Mouse (Mus musculus) splenic B cell, adult 2 months (primary cell): ENCODE results near the gene Slc25a23.
"Not testable (repeated sequence)": the region's sequence is repeated elsewhere in the genome, so short reads cannot be mapped to it uniquely, and the experiment has no call there.

ENCODE experiments used
- DNase-seq: peaks from one replicate; pipeline ENCODE4 v3.0.0-alpha.2; 2011; ENCODE audit warnings: low read depth, low spot score
- H3K27me3 ChIP-seq: 2 replicates; pipeline ENCODE4 v1.6.1; 2012; ENCODE audit warnings: mild to moderate bottlenecking, low read length, moderate library complexity, mixed read lengths; ENCODE audit not compliant: control insufficient read depth, poor library complexity, insufficient read depth, severe bottlenecking
- H3K36me3 ChIP-seq: 2 replicates; pipeline ENCODE4 v1.6.1; 2012; ENCODE audit warnings: mild to moderate bottlenecking, low read length, moderate library complexity, mixed read lengths; ENCODE audit not compliant: control insufficient read depth, poor library complexity, insufficient read depth, severe bottlenecking

Gene Slc25a23

DNA sequence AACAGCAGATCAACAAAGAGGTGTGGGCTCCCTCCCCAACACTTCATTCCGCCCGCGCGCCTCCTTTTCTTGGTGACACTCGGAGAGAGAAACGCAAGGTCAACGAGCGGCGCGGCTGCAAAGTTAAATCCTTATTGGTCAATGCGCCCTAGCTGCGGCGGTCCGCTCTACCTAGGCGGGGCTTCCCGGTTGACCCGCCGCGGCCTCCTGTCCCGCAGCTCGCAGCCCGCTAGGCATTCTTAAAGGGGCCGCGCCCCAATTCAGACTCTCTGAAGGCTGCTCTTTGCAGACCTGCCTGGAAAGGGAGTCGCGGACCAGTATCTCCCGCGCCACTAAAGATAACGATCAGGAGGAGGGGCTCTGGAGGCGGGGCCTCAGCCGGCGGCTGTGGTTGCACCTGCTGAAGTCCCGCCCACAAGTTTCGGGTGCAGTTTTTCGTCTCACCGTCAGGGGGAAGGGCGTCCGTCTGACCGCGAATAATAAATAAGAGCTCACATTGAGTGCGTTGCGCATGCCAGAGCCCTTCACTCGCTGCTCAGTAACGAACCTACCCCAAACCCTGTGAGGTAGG is 653 bp upstream of the Slc25a23 start:
- Histone ChIP-seq H3K27me3 (no peaks in the 10 kb centered on the region), H3K36me3 (no peaks in the 10 kb centered on the region)
- DNase-seq = peak; percentile 97

DNA sequence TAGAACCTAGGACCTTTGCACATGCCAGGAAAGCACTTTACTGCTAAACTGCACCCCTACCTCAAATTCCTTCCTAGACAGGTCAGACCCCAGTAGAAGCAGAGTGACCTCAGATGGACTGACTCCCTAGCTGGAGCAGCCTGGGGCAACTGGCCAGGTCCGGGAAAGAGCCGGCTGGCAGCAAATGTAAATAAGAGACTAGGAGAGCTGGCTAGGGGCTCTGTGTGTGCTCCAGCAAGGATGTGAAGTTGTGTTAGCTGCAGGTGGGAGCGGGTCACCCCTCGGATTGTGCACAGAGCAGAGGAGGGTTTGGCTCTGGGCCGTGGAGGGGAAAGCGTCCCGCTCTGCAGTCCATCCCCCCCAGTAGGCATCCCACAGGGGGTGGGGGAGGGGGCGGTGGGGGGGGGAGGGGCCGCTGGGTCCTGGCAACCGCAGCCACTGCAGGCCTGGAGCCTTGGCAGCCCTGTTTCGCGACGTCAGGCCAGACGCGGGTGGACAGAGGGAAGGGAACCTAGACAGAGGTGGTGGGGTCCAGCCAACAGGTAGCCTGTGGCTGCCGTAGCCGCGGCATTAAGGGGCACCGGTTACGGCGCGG is 675 bp downstream of the Slc25a23 start, which contains the start of gene Crb3:
Crb3 (plus strand) TSS at position 215 of the 595 bp plus-strand sequence.
- no peak for DNase-seq
- H3K27me3 ChIP-seq = no peaks in the 10 kb centered on the region

DNA sequence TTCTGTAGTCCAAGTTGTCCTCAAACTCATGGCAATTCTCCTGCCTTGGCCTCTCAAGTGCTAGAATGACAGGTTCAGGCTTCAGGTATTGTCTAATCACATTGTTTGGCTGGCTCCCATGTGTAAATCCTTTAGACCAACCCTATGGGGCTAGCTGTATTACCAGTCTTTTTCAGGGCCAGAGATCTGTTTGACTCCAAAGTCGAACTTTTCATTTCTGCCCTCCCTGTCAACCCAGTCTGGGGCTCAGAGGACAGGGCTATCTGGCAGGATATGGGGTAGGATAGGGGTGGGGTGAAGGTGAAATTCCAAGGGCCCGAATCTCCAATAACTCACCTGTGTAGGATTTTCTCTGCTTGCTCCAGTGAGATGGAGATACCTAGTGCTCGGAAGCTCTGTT is 3.4 kb downstream of the Slc25a23 start:
- no peaks in the 10 kb centered on the region for H3K36me3 ChIP-seq
- no peaks in the 10 kb centered on the region for H3K27me3 ChIP-seq
- no peak for DNase-seq

More for the DNA sequence above, 675 bp downstream of the Slc25a23 start, which contains the start of gene Crb3:
- H3K36me3 ChIP-seq = no peaks in the 10 kb centered on the region

DNA sequence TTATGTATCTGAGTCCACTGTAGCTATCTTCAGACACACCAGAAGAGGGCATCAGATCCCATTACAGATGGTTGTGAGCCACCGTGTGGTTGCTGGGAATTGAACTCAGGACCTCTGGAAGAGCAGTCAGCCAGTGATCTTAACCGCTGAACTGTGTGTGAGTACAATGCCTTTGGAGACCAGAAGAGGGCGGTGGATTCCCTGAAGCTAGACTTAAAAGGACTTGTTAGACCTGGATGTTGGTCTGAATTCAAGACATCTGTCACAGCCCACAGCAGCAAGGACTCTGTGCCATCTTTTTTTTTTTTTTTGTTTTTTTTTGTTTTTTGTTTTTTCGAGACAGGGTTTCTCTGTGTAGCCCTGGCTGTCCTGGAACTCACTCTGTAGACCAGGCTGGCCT is 8.0 kb downstream of the Slc25a23 start:
- DNase-seq = peak; percentile 67
- H3K36me3 ChIP-seq, H3K27me3 ChIP-seq: not testable (repeated sequence)

DNA sequence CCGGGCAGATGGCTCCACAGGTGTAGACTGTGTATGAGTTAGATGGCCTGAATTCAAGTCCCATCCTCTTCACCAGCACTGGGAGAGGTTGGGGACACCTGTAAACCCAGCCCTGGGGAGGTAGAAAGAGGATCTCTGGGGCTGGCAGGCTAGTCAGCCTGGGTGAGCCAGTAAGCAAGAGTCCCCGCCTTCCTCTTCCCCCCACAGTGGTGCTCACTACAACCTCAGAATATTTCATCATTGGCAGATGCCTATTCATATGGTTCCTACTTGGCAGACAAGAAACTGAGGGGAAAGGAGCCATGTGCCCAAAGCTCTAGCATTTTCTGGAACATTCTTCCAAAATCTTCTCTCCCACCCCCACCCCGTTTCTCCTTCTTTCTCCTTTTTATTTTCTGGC is 10.8 kb downstream of the Slc25a23 start:
- no peaks in the 10 kb centered on the region for H3K27me3 ChIP-seq
- H3K36me3 ChIP-seq = no peaks in the 10 kb centered on the region
- no peak for DNase-seq

DNA sequence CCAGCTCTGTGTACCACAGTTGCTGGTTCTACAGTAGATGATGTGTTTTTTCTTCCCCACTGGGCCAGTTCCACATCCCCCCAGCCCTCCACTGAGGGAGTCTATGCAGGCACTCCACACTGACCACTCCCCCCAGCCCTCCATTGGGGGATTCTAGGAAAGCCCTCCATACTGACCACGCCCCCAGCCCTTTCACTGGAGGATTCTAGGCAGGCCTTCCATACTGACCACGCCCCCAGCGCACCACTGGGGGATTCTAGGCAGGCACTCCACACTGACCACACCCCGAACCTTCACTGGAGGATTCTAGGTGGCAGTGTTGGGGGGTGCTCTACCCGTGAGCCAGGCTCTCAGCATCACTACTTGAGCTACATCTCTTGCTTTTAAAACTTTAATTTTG is 12.3 kb downstream of the Slc25a23 start:
- DNase-seq = no peak
- H3K36me3 ChIP-seq = no peaks in the 10 kb centered on the region

DNA sequence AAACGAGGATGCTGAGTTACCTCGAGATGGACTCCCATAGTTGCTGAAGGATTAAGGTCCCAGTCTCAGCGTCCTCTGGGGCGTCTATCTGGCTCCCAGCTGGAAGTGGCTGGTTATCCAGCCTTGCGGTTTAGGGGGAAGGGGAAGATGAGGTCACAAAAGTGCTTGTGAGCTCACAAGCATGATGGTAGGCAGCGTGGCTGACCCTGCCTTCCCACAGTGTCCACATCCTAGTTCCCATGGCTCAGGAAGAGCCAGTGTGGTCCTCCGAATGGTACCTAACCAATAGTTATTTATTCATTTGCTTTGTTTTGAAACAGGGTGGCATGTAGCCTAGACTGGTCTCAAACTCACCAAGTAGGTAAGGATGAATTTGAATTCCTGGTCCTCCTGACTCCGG is 18.1 kb downstream of the Slc25a23 start, which contains the start of gene Slc25a41:
Slc25a41 (minus strand) TSS at position 101 of the 400 bp plus-strand sequence.
- no peaks in the 10 kb centered on the region for H3K36me3 ChIP-seq
- no peak for DNase-seq

More for the DNA sequence above, 12.3 kb downstream of the Slc25a23 start:
- H3K27me3 ChIP-seq = no peaks in the 10 kb centered on the region

DNA sequence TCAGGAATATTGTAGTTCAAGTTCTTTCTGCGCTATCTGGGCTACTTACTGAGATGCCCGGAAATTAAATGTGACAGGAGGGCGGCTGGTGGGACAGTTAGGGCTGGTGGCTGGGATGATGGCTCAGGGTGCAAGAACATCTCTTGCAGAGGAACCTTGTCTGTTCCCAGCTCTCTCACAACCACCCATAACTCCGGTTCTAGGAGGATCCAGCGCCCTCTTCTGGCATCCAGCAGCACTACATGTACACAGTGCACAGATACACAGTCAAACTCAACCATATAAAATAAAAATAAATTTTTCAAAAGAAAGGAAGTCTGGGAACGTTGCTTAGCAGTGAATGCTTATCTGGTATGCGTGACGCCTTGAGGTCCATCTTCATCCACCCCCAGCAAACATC is 20.7 kb downstream of the Slc25a23 start:
- no peak for DNase-seq
- H3K27me3 ChIP-seq = no peaks in the 10 kb centered on the region

More for the DNA sequence above, 18.1 kb downstream of the Slc25a23 start, which contains the start of gene Slc25a41:
- no peaks in the 10 kb centered on the region for H3K27me3 ChIP-seq

DNA sequence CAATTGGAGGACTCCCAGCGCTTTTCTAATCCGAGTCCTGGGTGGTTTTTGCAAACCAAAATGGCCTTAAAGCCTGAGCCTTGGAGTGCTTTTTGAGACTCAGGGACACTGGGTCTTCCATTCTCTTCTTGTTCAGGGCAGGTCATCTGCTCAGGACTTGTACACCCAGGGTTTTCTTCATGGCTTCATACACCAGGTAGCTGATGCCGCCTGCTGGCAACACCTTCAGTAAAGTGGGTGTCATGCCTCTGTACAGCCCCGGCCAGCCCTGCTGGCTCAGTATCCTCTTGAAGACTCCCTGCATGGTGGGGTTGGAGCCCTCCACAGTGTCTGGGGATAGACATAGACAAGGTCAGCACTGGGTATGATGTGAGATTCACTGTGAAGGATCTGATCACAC is 26.8 kb downstream of the Slc25a23 start:
- DNase-seq = peak; percentile 18
- H3K36me3 ChIP-seq = no peaks in the 10 kb centered on the region

More for the DNA sequence above, 20.7 kb downstream of the Slc25a23 start:
- H3K36me3 ChIP-seq = no peaks in the 10 kb centered on the region

DNA sequence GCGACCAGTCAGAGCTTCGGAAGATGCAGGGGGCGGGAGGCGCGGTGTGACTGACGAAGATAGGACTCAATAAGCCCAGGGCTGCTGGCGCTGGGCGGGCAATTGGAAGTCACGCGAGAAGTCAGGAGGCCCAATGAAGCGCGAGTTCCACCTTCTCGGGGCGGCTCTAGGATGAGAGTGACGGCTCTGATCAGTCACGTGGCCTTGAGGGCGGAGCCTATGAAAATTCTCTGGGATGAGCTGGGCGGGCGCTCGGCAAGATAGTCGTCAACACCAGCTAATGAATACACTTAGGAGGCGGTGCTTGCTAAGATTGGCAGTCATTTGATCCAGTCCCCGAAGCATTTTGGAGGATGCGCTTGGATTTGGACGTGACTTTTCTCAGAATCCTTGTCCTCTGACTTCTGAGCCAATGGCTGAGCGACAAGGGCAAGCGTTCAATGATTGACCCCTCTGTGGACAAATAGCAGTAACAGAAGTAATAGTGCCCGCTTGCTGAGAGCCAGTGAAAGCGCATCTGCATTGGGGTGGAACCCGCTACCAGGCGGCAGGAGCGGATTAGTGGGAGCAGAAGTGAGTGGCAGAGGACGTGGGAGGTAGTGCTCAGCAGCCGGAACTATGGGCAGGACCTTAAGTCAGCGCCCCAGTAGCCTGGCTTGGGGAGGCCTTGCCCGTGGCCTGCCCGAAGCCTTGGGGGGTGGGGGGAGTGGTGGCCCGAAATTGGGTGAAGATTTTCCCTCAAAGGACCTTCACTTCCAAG is 27.8 kb downstream of the Slc25a23 start:
- peaks cover under 1% of the 10 kb centered on the region; the same call in 1 of the 2 replicates for H3K36me3 ChIP-seq

More for the DNA sequence above, 26.8 kb downstream of the Slc25a23 start:
- no peaks in the 10 kb centered on the region for H3K27me3 ChIP-seq

DNA sequence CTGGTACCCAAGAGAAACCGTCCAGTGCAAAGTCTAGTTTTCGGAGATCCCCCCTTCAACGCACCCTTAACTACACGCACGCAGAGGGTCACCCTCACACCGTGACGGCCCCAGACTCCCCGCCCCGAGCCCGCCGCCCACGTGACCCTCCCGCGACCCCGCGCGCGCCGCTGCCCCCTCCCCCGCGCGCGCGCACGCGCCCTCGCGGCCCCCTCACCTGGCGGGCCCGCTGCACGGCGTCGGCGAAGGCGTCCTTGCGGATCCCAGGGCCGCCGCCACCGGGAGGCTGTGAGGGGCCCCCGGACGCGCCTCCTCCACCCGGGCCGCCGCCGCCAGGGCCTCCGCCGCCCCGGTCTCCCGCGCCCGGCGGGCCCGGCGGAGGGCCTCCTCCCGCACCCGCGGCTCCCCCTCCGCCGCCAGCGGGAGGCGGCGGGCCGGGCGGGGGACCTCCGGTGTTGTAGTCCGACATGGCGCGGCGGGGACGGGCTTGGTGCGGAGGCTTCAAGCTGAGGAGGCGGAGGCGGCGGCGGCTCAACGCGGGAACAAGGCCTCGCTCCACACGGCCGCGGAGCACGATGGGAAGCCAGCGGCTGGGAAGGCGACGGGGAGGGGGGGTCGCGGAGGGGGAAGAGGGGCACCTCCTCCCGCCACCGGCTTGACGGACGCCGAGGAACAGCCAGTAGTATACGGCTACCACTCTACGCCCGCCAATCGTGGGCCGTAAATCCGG is 28.6 kb downstream of the Slc25a23 start, which contains the start of gene Khsrp:
Khsrp (minus strand) TSS at position 592 of the 730 bp plus-strand sequence.
- Histone ChIP-seq H3K36me3 (peaks cover 4% of the 10 kb centered on the region), H3K27me3 (no peaks in the 10 kb centered on the region)
- peak; percentile 47 for DNase-seq

More for the DNA sequence above, 27.8 kb downstream of the Slc25a23 start:
- DNase-seq = peak; percentile 100
- no peaks in the 10 kb centered on the region for H3K27me3 ChIP-seq

DNA sequence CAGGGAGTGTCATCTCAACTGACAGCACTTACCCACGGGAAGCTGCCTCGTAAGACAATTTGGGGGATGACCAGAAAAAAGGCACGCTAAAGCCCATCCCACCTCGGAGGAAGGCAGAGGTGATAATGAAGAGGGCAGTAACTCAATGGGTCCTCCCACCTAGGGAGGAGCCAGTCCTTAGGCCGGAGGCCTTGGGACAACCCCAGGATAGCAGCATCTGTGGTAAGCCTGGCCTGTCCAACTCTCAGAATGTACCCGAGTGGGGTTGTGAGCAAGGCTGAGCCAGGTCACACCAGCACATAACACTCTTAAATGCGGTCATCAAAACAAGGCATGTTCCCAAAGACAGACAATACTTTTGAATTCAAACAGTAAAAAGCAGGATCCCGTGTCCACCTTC is 30.0 kb downstream of the Slc25a23 start:
- no peak for DNase-seq
- peaks cover 8% of the 10 kb centered on the region for H3K36me3 ChIP-seq
- H3K27me3 ChIP-seq = no peaks in the 10 kb centered on the region

DNA sequence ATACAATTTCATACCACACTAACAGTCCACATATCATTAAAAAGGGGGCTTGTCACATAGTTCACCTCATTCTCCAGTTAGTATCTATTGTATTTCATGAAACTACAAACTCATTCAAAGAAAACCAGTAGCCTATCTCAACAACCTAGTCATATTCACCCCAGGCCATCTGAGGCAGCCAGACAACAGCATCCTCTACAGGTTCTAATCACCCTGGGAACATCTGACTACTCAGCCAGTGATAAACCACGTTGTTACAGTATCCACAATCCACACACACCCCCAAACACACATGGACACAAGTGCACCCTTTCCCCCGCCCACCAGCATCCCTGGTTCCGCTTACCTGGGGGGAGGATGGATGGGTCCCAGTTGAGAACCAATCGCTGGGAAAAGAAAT is 32.2 kb downstream of the Slc25a23 start:
- Histone ChIP-seq H3K36me3 (peaks cover 24% of the 10 kb centered on the region), H3K27me3 (no peaks in the 10 kb centered on the region)
- no peak for DNase-seq

DNA sequence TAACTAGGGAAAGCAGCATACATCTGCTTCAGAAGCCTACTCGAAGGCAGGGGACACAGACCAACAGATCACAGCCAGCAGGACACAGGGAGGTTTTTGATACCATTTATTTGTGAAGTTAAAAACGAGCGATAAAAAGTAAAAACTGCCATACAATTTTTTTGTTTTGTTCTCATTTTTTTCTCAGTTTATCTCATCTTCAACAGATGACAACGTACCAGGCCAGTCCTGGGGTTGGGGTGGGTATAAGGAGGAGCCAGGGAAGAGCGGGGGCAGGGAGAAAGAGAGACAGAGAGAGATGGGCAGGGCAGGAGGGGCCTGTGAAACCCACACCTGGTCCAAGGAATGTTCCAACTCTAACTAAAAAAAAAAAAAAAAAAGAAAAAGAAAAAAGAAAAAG is 38.7 kb downstream of the Slc25a23 start:
- no peaks in the 10 kb centered on the region for H3K27me3 ChIP-seq
- H3K36me3 ChIP-seq = peaks cover 21% of the 10 kb centered on the region
- no peak for DNase-seq
